Mouse (Mus musculus): Measurements from ENCODE around the gene Pnmal1.

GRCm38 (mm10) chr7:17007300-17007699 lies 47.8 kb downstream of the Pnmal1 start:
- TF ChIP-seq CTCF (IDR thresholded peaks at IDR 0.05; ENCODE audit: extremely low read depth, insufficient read length, insufficient replicate concordance, low read depth, low read length) (peak; percentile 80; the same call in 1 of the 2 replicates), POLR2A (IDR thresholded peaks at IDR 0.05; ENCODE audit: low read depth, low read length) (no peak)

Measured in small intestine, adult 2 months (tissue).